Mouse (Mus musculus) limb, embryonic 11.5 days (tissue): ENCODE measurements around the gene Ndufs4. TPM values are rescaled to one million over a fixed set of nuclear protein-coding genes. Genes with fewer than 3 reads are reported as not detected.
"Not testable (repeated sequence)": the region's sequence is repeated elsewhere in the genome, so short reads cannot be mapped to it uniquely, and the experiment has no call there.

Experiments used
- ATAC-seq: fragments of 200-750 bp; cut with Nextera tagmentation; 2 replicates; pipeline ENCODE4 v1.8.0; 2017; ENCODE audit warnings: low read depth; ENCODE audit not compliant: insufficient number of reproducible peaks, low FRiP score, low TSS enrichment
- DNase-seq: peaks from one replicate; pipeline ENCODE4 v3.0.0-alpha.2; 2015; ENCODE audit warnings: low spot score
- H3K27ac ChIP-seq: fragments of 300-500 bp; sonication (generic); replicated peaks from 2 replicates; pipeline ENCODE4 v1.5.1; 2014; ENCODE audit warnings: low read depth, mild to moderate bottlenecking, low read length
- H3K27me3 ChIP-seq: fragments of 300-500 bp; sonication (generic); 2 replicates; pipeline ENCODE4 v1.6.1; 2014; ENCODE audit warnings: mild to moderate bottlenecking, low read length, mixed read lengths; ENCODE audit not compliant: control insufficient read depth, insufficient read depth
- H3K36me3 ChIP-seq: fragments of 300-500 bp; sonication (generic); 2 replicates; pipeline ENCODE4 v1.6.1; 2014; ENCODE audit warnings: mild to moderate bottlenecking, low read length, moderate library complexity, mixed read lengths; ENCODE audit not compliant: control insufficient read depth, insufficient read depth
- H3K4me1 ChIP-seq: fragments of 300-500 bp; sonication (generic); 2 replicates; pipeline ENCODE4 v1.6.1; 2014; ENCODE audit warnings: low read length, mixed read lengths; ENCODE audit not compliant: control insufficient read depth, insufficient read depth
- H3K4me2 ChIP-seq: fragments of 300-500 bp; sonication (generic); 2 replicates; pipeline ENCODE4 v1.6.1; 2014; ENCODE audit warnings: low read depth, mild to moderate bottlenecking, moderate library complexity; ENCODE audit not compliant: severe bottlenecking
- H3K4me3 ChIP-seq: fragments of 300-500 bp; sonication (generic); 2 replicates; pipeline ENCODE4 v1.5.1; 2014; ENCODE audit warnings: low read depth, low read length
- H3K9ac ChIP-seq: fragments of 300-500 bp; sonication (generic); 2 replicates; pipeline ENCODE4 v1.6.1; 2014; ENCODE audit warnings: mild to moderate bottlenecking, low read length
- H3K9me3 ChIP-seq: fragments of 300-500 bp; sonication (generic); 2 replicates; pipeline ENCODE4 v1.6.1; 2016; ENCODE audit warnings: low read length; ENCODE audit not compliant: control insufficient read depth
- WGBS: fragments of 180-500 bp; shearing (Covaris S2); extraction: QIAGEN DNeasy Blood & Tissue Kit; methylation state at CpG from one replicate; pipeline ENCODE4 v1.1.7; 2014; 5-methylcytosine and 5-hydroxymethylcytosine counted together
- polyA plus RNA-seq: library from polyadenylated mRNA; unstranded; fragments of >200 nt; fragmentation: Nextera tagmentation; extraction: Ambion mirVana; gene quantifications from 2 replicates; pipeline ENCODE4 v1.2.1, GENCODE M21; 2014

Gene Ndufs4
- polyA plus RNA-seq, 1 experiment from 2014 or later: 323 TPM

DNA sequence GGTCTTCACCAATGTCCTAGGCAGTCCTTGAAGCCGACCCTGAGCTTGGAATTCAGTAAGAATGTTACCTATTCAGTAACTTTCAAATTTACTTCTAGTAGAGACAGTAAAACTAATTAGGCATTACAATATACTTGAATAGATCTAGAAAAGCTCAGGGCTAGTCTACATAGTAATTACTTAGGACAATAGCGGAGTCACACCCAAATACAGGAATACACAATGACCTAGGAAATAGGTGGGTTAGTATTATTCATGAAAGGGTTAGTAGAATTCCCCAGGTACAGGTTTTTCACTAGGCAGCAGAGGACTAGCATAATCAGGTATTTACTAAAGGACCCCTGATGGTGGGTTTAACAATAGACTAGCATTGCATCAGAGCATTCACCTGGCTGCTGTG is 109.4 kb downstream of the Ndufs4 start:
- 96% methylated on average over 2 of the region's 2 CpGs for WGBS
- not testable (repeated sequence) for H3K4me2 ChIP-seq, H3K4me1 ChIP-seq, ATAC-seq, DNase-seq, H3K27me3 ChIP-seq, H3K9ac ChIP-seq, H3K36me3 ChIP-seq, H3K27ac ChIP-seq, H3K9me3 ChIP-seq, H3K4me3 ChIP-seq

DNA sequence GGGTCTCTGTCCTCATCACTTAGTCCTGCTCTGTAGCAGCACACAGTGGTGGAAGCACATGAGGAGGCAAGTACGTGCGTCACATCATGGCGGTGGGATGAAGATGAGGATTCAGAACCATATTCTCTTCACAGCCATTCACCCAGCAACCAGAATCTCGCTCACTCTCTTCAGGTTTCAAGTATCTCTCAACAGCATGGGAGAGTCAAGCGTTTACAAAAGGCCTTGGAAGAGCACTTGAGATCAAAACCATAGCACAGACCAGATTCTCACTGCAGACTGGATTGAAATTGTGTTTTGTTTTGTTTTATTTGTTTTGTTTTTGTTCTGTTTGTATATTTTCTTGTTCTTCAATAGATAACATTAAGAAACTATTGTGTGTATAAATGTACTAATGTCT is 110.8 kb downstream of the Ndufs4 start:
- Histone ChIP-seq H3K4me3 (no peak overlapping the region), H3K9ac (no peak overlapping the region), H3K4me1 (no peaks in the 10 kb centered on the region), H3K9me3 (no peaks in the 10 kb centered on the region), H3K36me3 (no peaks in the 10 kb centered on the region), H3K4me2 (no peak overlapping the region), H3K27ac (no peak overlapping the region), H3K27me3 (no peaks in the 10 kb centered on the region)
- WGBS: 94% methylated on average over 5 of the region's 5 CpGs
- DNase-seq (no peak), ATAC-seq (no peak)

DNA sequence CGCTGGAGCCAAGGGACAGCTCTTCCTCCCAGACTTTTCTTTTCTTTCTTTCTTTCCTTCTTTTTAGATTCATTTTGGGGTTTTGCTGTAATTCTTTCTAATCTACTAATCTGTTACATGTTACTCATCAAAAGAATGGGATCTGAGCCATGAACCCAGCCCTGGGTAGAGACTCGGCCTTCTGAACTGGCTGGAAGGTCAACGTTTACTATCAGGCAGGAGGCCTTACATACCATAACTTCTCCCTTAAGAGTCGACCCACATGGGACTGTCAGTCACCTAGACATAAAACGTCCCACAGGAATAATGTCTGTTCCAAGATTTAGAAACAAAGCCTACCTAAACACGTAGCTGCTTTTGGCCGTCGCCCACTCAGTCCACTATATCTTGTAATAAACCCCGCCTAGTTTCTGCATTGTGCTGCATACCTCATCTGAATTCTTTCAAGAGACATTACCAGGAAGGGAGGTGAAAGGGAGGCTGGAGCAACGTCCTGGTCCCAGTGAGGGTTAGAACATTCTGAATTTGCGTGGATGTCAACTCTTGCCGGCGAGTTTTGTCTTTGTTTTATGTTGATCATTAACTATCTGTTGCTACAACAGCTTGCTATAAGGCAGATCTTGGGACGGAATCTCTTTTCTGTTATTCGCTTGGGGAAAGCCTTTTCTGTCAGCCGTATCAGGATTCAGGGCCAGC is 116.5 kb downstream of the Ndufs4 start:
- no peak overlapping the region for H3K9ac ChIP-seq
- ATAC-seq (no peak), DNase-seq (no peak)
- no peaks in the 10 kb centered on the region for H3K36me3 ChIP-seq
- H3K4me1 ChIP-seq: no peaks in the 10 kb centered on the region
- H3K4me3 ChIP-seq: no peak overlapping the region
- WGBS: 87% methylated on average over 16 of the region's 16 CpGs
- H3K27ac ChIP-seq: no peak overlapping the region
- H3K27me3 ChIP-seq: no peaks in the 10 kb centered on the region
- H3K9me3 ChIP-seq: no peaks in the 10 kb centered on the region
- H3K4me2 ChIP-seq: no peak overlapping the region

DNA sequence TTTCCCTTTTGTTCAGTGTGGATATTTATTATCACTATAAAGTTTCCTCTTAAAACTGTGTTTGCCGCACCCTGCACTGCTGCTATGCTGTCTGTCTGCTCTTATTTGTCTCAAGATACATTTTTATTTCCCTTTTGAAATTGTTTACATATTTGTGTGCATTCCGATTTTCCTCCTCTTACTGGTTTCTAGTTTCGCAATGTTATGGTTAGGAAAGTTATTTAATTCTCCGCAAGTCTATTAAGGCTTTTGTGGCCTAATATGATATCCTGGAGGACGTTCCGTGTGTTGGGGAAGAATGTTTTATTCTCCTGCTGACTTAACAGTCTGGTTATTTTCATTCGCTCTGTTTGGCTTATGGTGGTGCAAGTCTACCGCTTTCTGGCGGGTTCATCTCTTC is 120.3 kb downstream of the Ndufs4 start:
- Histone ChIP-seq H3K36me3 (no peaks in the 10 kb centered on the region), H3K9me3 (no peaks in the 10 kb centered on the region), H3K9ac (no peak overlapping the region), H3K4me2 (no peak overlapping the region), H3K27me3 (no peaks in the 10 kb centered on the region), H3K4me3 (no peak overlapping the region), H3K27ac (no peak overlapping the region), H3K4me1 (no peaks in the 10 kb centered on the region)
- WGBS: 89% methylated on average over 9 of the region's 9 CpGs
- ATAC-seq (no peak), DNase-seq (no peak)

DNA sequence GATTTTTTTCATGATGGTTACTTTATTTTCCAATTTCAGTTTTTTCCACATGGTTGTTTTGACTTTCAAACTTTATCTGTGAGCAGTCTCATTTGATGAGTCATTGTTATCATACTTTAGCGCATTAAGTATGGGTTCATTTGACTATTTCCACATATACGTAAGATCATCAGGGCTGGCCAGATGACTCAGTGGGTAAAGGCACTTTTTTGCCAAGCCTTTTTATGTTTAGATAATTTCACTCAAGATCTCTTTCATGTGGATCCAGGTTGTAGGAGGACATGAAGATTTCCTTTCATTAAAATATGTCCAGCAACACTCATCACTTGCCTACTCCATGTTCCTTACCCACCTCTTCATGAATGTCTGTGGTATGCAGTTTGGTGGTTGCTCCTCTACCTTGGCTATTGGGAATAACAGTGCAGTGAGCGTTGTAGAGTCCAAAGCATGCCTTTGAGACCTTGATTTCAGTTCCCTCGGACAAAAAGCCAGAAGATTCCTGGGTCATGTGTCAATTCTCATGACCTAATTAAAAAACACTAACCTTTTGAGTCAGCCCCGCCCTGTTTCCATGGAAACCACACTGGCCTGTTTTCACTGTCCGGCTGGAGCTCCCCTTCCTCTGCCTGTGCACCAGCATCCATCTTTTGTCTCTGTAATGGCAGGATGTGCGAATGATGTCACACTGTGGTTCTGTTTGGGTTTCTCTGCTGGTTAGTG is 127.4 kb downstream of the Ndufs4 start:
- no peaks in the 10 kb centered on the region for H3K36me3 ChIP-seq
- ATAC-seq (no peak), DNase-seq (no peak)
- no peaks in the 10 kb centered on the region for H3K27me3 ChIP-seq
- H3K9ac ChIP-seq: no peak overlapping the region
- WGBS: 78% methylated on average over 7 of the region's 7 CpGs
- H3K4me1 ChIP-seq: no peaks in the 10 kb centered on the region
- no peak overlapping the region for H3K27ac ChIP-seq
- H3K9me3 ChIP-seq: no peaks in the 10 kb centered on the region
- no peak overlapping the region for H3K4me2 ChIP-seq
- H3K4me3 ChIP-seq: no peak overlapping the region

DNA sequence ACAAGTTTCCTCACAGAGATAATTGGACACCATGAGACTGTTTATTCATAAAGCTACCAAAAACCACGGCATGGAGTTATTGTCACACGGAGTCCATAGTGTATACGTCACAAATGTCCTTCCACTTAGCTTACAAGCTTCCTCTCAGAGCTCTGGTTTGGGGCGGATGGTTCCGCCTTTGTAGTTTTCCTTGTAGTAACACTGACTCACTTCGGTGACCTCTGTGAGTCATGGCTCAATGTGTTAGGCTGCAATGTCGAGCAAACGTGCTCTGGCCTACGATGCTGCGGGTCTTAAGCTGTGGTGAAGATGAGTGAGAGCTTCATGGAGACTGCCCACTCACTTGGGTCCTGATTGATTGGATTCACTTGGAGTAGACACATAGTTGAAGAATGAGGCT is 133.4 kb downstream of the Ndufs4 start:
- Histone ChIP-seq H3K4me3 (no peak overlapping the region), H3K9me3 (no peaks in the 10 kb centered on the region), H3K27me3 (no peaks in the 10 kb centered on the region), H3K36me3 (no peaks in the 10 kb centered on the region), H3K27ac (no peak overlapping the region), H3K4me2 (no peak overlapping the region), H3K4me1 (no peaks in the 10 kb centered on the region), H3K9ac (no peak overlapping the region)
- no peak for ATAC-seq
- no peak for DNase-seq
- WGBS: 91% methylated on average over 10 of the region's 10 CpGs

Other genes starting within 250 kb of the Ndufs4 start
- 11.3 and 12.8 TPM in 2 replicates for gene Fst, start 70.7 kb upstream of the Ndufs4 start, polyA plus RNA-seq